Mouse (Mus musculus) embryonic facial prominence, embryonic 15.5 days (tissue): ENCODE measurements around the gene Gm10188. TPM values are rescaled to one million over a fixed set of nuclear protein-coding genes. Genes with fewer than 3 reads are reported as not detected.
A peak's percentile ranks its signal among the peaks of the same experiment; 100 is the strongest.

Source experiments
- ATAC-seq: fragments of 200-750 bp; cut with Nextera tagmentation; 2 replicates; pipeline ENCODE4 v1.8.0; 2017; ENCODE audit warnings: low read depth, moderate TSS enrichment; ENCODE audit not compliant: insufficient number of reproducible peaks, low FRiP score, low TSS enrichment
- H3K27ac ChIP-seq: fragments of 300-500 bp; sonication (generic); replicated peaks from 2 replicates; pipeline ENCODE4 v1.5.1; 2015; ENCODE audit warnings: mild to moderate bottlenecking, inconsistent platforms
- H3K27me3 ChIP-seq: fragments of 300-500 bp; sonication (generic); 2 replicates; pipeline ENCODE4 v1.6.1; 2015; ENCODE audit warnings: inconsistent platforms
- H3K36me3 ChIP-seq: fragments of 300-500 bp; sonication (generic); 2 replicates; pipeline ENCODE4 v1.6.1; 2015; ENCODE audit warnings: mild to moderate bottlenecking, inconsistent platforms
- H3K4me1 ChIP-seq: fragments of 300-500 bp; sonication (generic); 2 replicates; pipeline ENCODE4 v1.6.1; 2015; ENCODE audit warnings: inconsistent platforms
- H3K4me2 ChIP-seq: fragments of 300-500 bp; sonication (generic); replicated peaks from 2 replicates; pipeline ENCODE4 v1.6.1; 2015; ENCODE audit warnings: mild to moderate bottlenecking, inconsistent platforms
- H3K4me3 ChIP-seq: fragments of 300-500 bp; sonication (generic); replicated peaks from 2 replicates; pipeline ENCODE4 v1.5.1; 2015; ENCODE audit warnings: mild to moderate bottlenecking, inconsistent platforms
- H3K9ac ChIP-seq: fragments of 300-500 bp; sonication (generic); 2 replicates; pipeline ENCODE4 v1.6.1; 2015; ENCODE audit warnings: inconsistent platforms
- H3K9me3 ChIP-seq: fragments of 300-500 bp; sonication (generic); replicated peaks from 2 replicates; pipeline ENCODE4 v1.6.1; 2016; ENCODE audit warnings: inconsistent platforms
- WGBS: fragments of 180-500 bp; shearing (Covaris S2); methylation state at CpG from one replicate; pipeline ENCODE4 v1.1.7; 2015; 5-methylcytosine and 5-hydroxymethylcytosine counted together
- microRNA counts: library from miRNA; unstranded; fragments of <30 nt; microRNA quantifications from one replicate; lab custom pipeline; 2016
- microRNA-seq: library from miRNA; unstranded; fragments of <30 nt; microRNA quantifications from one replicate; pipeline ENCODE4, GENCODE M21; 2016; ENCODE audit warnings: borderline number of aligned reads
- polyA plus RNA-seq: library from polyadenylated mRNA; unstranded; fragments of >200 nt; fragmentation: Nextera tagmentation; extraction: Ambion mirVana; gene quantifications from 2 replicates; pipeline ENCODE4 v1.2.1, GENCODE M21; 2015

The Gm10188 gene
- polyA plus RNA-seq, 1 experiment from 2014 or later = not detected

DNA sequence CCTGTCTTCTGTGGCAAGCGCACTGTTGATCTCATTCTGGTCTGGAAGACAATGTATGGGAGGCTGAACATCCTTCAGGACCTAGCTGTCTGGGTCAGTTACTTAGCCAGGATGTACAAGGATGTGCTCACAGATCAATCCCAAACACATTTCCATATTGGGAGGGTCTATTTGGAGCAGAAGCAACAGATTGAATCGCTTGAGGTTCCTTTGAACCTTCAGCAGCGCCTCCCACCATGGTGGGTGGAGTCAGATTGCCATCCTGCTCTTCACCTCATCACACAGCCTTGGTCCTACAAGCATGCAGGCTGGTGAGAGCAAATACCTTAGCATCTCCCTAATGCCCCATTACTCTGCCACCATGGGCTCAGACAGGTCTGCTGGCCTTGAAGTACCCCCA lies 35.8 kb downstream of the Gm10188 start:
- Histone ChIP-seq H3K4me2 (no peak overlapping the region), H3K27me3 (peaks cover 58% of the 10 kb centered on the region), H3K9me3 (no peaks in the 10 kb centered on the region), H3K4me1 (peaks cover 33% of the 10 kb centered on the region), H3K4me3 (no peak overlapping the region), H3K36me3 (no peaks in the 10 kb centered on the region), H3K9ac (no peak overlapping the region), H3K27ac (no peak overlapping the region)
- ATAC-seq = no peak
- 62% methylated on average over 3 of the region's 3 CpGs for WGBS

GRCm38 (mm10) chr1:132191786-132192680 lies 37.5 kb downstream of the Gm10188 start:
- Histone ChIP-seq H3K36me3 (no peaks in the 10 kb centered on the region), H3K4me2 (peak overlapping the region; percentile 98), H3K9me3 (no peaks in the 10 kb centered on the region), H3K9ac (no peak overlapping the region), H3K4me1 (peaks cover 33% of the 10 kb centered on the region), H3K4me3 (peak overlapping the region; percentile 55), H3K27me3 (peaks cover 68% of the 10 kb centered on the region), H3K27ac (no peak overlapping the region)
- 7% methylated on average over 16 of the region's 16 CpGs for WGBS
- ATAC-seq = no peak

DNA sequence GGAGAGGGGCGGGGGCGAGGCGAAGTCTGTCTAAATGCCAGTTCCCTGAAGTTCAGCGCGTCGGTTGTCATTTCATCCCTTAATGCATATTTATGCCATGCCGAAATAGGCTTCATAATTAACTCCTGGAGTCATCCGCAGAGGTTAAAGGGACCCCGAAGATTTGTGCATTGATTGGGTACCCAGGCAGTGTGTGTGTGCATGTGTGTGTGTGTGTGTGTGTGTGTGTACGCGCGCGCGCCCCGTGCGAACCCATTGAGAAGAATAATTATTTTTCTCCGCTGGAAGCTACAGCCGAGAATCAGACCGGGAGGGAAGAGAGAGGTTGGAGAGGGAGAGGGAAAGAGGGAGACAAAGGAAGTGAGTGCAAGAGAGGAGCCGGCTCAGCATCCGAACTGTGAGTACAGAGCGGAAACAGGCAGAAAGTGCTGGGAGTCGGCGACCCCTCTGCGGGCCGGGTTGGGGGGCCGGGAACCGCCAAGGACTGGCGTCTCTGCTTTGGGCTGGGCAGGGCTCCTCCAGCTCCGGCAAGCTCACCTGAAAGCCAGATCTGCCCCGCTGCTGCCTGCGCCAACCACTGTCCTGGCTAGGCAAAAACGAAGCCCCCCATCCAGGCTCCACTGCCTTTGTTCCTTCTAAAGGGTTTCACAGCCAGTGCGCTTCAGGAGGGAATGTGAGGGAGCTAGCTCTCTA lies 38.3 kb downstream of the Gm10188 start, which contains the start of the genes Lemd1 and AC124108.1:
Gene Lemd1 (plus strand): TSS at position 339 of the 693 bp plus-strand sequence.
Gene AC124108.1 (plus strand): TSS at position 365 of the 693 bp plus-strand sequence.
- Histone ChIP-seq H3K9me3 (no peaks in the 10 kb centered on the region), H3K4me1 (peaks cover 30% of the 10 kb centered on the region), H3K27me3 (peaks cover 70% of the 10 kb centered on the region), H3K4me3 (peak within 1 kb of the TSS; percentile 55), H3K27ac (no peak within 1 kb of the TSS), H3K4me2 (peak within 1 kb of the TSS; percentile 98), H3K36me3 (no peaks in the 10 kb centered on the region), H3K9ac (peak within 1 kb of the TSS; percentile 41)
- no peak for ATAC-seq
- WGBS = under 1% methylated on average over 34 of the region's 34 CpGs

DNA sequence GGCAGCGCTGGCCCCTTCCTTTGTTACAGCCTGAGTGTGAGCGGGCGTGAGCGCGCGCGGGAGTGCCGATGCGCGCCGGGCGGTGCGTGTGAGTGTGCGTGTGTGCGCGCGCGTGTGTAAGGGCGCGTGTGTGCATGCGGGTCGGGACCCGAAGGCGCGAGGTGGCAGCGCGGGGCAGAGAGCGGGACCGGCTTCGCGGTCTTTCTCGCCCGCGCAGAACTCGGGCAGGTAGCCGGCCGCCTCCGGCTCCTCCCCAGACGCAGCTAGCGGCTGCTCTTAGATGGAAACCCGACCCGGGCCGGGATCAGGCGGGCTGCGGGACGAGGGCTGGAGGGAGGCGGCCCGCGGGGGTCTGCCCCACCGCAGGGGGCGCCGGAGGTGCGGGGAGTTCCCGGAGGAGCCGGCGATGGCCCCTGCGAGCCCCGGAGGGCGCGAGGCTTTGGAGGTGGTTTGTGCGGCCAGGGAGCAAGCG lies 38.9 kb downstream of the Gm10188 start:
- Histone ChIP-seq H3K4me3 (peak overlapping the region; percentile 55), H3K36me3 (no peaks in the 10 kb centered on the region), H3K9me3 (no peaks in the 10 kb centered on the region), H3K4me2 (peak overlapping the region; percentile 98), H3K27me3 (peaks cover 70% of the 10 kb centered on the region), H3K4me1 (peaks cover 30% of the 10 kb centered on the region), H3K27ac (no peak overlapping the region), H3K9ac (peak overlapping the region; percentile 41)
- ATAC-seq = no peak
- under 1% methylated on average over 60 of the region's 62 CpGs for WGBS

DNA sequence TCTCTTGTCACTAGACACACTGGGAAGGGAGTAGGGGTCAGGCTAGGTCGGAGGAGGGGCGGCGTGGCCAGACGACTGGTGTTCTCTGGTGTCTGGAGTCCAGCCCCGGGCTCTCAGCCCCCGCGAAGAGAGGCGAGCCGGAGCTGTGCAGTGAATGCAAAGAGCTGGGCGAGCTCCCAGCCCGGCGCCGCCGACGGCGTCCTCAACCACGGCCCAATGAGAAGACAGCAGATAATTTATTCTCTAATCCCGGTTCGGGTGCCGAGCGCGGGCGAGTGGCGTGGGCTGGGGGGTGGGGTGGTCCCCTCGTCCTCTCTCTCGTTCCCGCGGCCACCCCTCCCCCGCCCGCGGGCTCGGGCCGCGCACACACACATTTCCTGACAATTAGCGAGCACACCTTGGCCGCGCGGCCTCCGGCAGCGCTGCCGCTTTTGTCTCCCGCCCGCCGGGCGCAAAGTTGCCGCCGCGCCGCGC lies 39.5 kb downstream of the Gm10188 start:
- under 1% methylated on average over 44 of the region's 50 CpGs for WGBS
- H3K27me3 ChIP-seq = peaks cover 70% of the 10 kb centered on the region
- no peak overlapping the region for H3K27ac ChIP-seq
- H3K4me3 ChIP-seq = peak overlapping the region; percentile 55
- peak overlapping the region; percentile 41 for H3K9ac ChIP-seq
- H3K4me1 ChIP-seq = peaks cover 30% of the 10 kb centered on the region
- H3K9me3 ChIP-seq = no peaks in the 10 kb centered on the region
- H3K4me2 ChIP-seq = peak overlapping the region; percentile 98
- H3K36me3 ChIP-seq = no peaks in the 10 kb centered on the region
- peak; percentile 21; the same call in 1 of the 2 replicates for ATAC-seq

- 45% methylated on average over 4 of the region's 4 CpGs for WGBS
- no peak overlapping the region for H3K4me3 ChIP-seq
- H3K36me3 ChIP-seq = no peaks in the 10 kb centered on the region
- no peak overlapping the region for H3K27ac ChIP-seq
- no peak overlapping the region for H3K9ac ChIP-seq
- H3K27me3 ChIP-seq = peaks cover 70% of the 10 kb centered on the region
- peaks cover 30% of the 10 kb centered on the region for H3K4me1 ChIP-seq
- no peak for ATAC-seq
- H3K9me3 ChIP-seq = no peaks in the 10 kb centered on the region
- no peak overlapping the region for H3K4me2 ChIP-seq
Observed at GRCm38 (mm10) chr1:132189231-132189630, 40.3 kb downstream of the Gm10188 start.

GRCm38 (mm10) chr1:132188442-132189066 lies 41.0 kb downstream of the Gm10188 start:
- no peaks in the 10 kb centered on the region for H3K36me3 ChIP-seq
- H3K4me2 ChIP-seq = no peak overlapping the region
- H3K27ac ChIP-seq = no peak overlapping the region
- WGBS = 36% methylated on average over 9 of the region's 9 CpGs
- H3K9ac ChIP-seq = no peak overlapping the region
- H3K27me3 ChIP-seq = peaks cover 66% of the 10 kb centered on the region
- H3K9me3 ChIP-seq = no peaks in the 10 kb centered on the region
- no peak overlapping the region for H3K4me3 ChIP-seq
- peaks cover 30% of the 10 kb centered on the region for H3K4me1 ChIP-seq
- no peak for ATAC-seq

- H3K27ac ChIP-seq = no peak overlapping the region
- H3K27me3 ChIP-seq = peaks cover 47% of the 10 kb centered on the region
- no peak overlapping the region for H3K4me2 ChIP-seq
- H3K4me3 ChIP-seq = no peak overlapping the region
- no peaks in the 10 kb centered on the region for H3K9me3 ChIP-seq
- WGBS = 77% methylated on average over 4 of the region's 4 CpGs
- ATAC-seq = no peak
- H3K36me3 ChIP-seq = no peaks in the 10 kb centered on the region
- no peak overlapping the region for H3K9ac ChIP-seq
- peaks cover 17% of the 10 kb centered on the region for H3K4me1 ChIP-seq
Observed at GRCm38 (mm10) chr1:132186303-132186702, 43.3 kb downstream of the Gm10188 start.

MicroRNAs encoded within 50 kb of the gene (microRNA counts, 519-probe panel; counts per million panel counts)
- 1,761 counts per million, percentile 24 among the panel's probes with 10 or more counts for microRNA mmu-miR-135b (lab: Ali Mortazavi, UCI)

Small RNA genes lying within 50 kb of the gene (microRNA-seq; reads per million reads assigned to microRNA genes)
- 246 reads per million, percentile 65 among the genes with 10 or more reads in this experiment for gene Mir135b

Other genes starting within 250 kb of the Gm10188 start
- gene Elk4, start 222.2 kb downstream of the Gm10188 start, polyA plus RNA-seq = 23.0 and 29.2 TPM in 2 replicates
- gene Mfsd4a, start 161.7 kb downstream of the Gm10188 start, polyA plus RNA-seq = 15.2 and 16.8 TPM in 2 replicates
- 3.1 and 3.7 TPM in 2 replicates for gene Cdk18, start 90.1 kb downstream of the Gm10188 start, polyA plus RNA-seq
- 0.79 and 0.91 TPM in 2 replicates for gene Lemd1, start 38.3 kb downstream of the Gm10188 start, polyA plus RNA-seq
- 0.37 and 0.43 TPM in 2 replicates for gene AC124108.1, start 38.3 kb downstream of the Gm10188 start, polyA plus RNA-seq
- 0.29 and 0.87 TPM in 2 replicates for gene Klhdc8a, start 68.9 kb upstream of the Gm10188 start, polyA plus RNA-seq
- gene Nuak2, start 86.4 kb upstream of the Gm10188 start, polyA plus RNA-seq = 8.5 and 9.1 TPM in 2 replicates
- 9.8 and 10.7 TPM in 2 replicates for gene Tmcc2, start 161.5 kb upstream of the Gm10188 start, polyA plus RNA-seq
- 15.6 and 18.0 TPM in 2 replicates for gene Dstyk, start 187.8 kb upstream of the Gm10188 start, polyA plus RNA-seq
- 40.5 and 41.6 TPM in 2 replicates for gene Rbbp5, start 247.6 kb upstream of the Gm10188 start, polyA plus RNA-seq